In the genomic region with DNA sequence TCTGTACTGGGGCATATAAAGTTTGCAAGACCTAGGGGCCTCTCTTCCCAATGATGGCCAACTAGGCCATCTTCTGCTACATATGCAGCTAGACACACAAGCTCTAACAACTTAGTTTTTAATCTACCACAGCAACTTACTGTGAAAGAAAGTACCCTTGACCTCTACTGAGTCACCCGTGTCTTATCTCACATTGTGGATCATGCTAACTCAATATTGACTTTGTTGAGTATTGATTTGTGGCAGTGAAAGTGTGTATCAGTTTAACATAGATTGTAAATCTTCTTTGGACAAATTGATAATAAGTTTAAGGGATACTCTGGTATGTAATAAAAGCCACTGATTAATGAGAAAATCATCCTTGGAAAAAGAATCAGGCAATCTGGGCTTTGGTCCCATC, we compare ENCODE assay signal across 16 mouse cellular contexts.
DNase-seq lines count a peak whose midpoint lies in the region; TF ChIP-seq lines count a peak whose summit lies in the region.
"Had no signal": no experiment of that assay in that cellular context is flagged by ENCODE, and none has a peak within 500 bp of the region (broad histone marks: within the 10 kb centered on the region; RNA-seq: fewer than 3 reads in every experiment).

No protein-coding gene starts in this region.

- DNase-seq in liver, adult 2 months (ENCODE audit: extremely low read depth, low read depth, low spot score) = peak; percentile 69
- no peak for DNase-seq in liver
- DNase-seq: adrenal gland, adult 2 months; adrenal gland, adult 8-10 months; adrenal gland, postnatal 10 days; adrenal gland, postnatal 14 days; adrenal gland, postnatal 25 days; adrenal gland, postnatal 36 days; B cell, adult 2 months; cerebellum, adult 11 months; cerebellum, adult 11-12 months; cerebellum, adult 18-20 months; cerebellum, adult 2 months had no signal

- H3K4me1 ChIP-seq in liver, adult 2 months (ENCODE audit: control insufficient read depth, insufficient read depth, low read length) = peaks cover 2% of the 10 kb centered on the region; the same call in 1 of the 2 replicates

- H3K27me3 ChIP-seq in liver, adult 2 months (ENCODE audit: control insufficient read depth, insufficient read depth, low read length) = no peaks in the 10 kb centered on the region
- H3K27me3 ChIP-seq: CH12.LX, Patski had no signal

- no peak overlapping the region for H3K9ac ChIP-seq in liver, adult 2 months (ENCODE audit: low read depth, low read length)

- no peak for TF ChIP-seq CTCF in liver, adult 2 months (IDR thresholded peaks at IDR 0.05; ENCODE audit: low read depth, low read length)

- no peaks in the 10 kb centered on the region for H3K79me2 ChIP-seq in liver, adult 2 months (ENCODE audit: control insufficient read depth, insufficient read depth, low read length)

- no peak for TF ChIP-seq POLR2A in liver, adult 2 months (IDR thresholded peaks at IDR 0.05; ENCODE audit: extremely low read depth, insufficient read depth, low read length)

- H3K4me3 ChIP-seq in liver, adult 2 months (ENCODE audit: insufficient read depth, low read depth, low read length) = no peak overlapping the region

- H3K36me3 ChIP-seq in liver, adult 2 months (ENCODE audit: control insufficient read depth, insufficient read depth, low read length) = no peaks in the 10 kb centered on the region
- H3K36me3 ChIP-seq: G1E had no signal

- WGBS in liver, adult 2 months = 15% methylated on average over 1 of the region's 1 CpGs

- H3K27ac ChIP-seq in liver, adult 2 months (replicated peaks; ENCODE audit: insufficient read depth, low read depth, low read length) = no peak overlapping the region
